Mouse (Mus musculus): ENCODE data around the gene Serpina3m.
"Not testable (repeated sequence)": the region's sequence is repeated elsewhere in the genome, so short reads cannot be mapped to it uniquely, and the experiment has no call there.

Gene Serpina3m

DNA sequence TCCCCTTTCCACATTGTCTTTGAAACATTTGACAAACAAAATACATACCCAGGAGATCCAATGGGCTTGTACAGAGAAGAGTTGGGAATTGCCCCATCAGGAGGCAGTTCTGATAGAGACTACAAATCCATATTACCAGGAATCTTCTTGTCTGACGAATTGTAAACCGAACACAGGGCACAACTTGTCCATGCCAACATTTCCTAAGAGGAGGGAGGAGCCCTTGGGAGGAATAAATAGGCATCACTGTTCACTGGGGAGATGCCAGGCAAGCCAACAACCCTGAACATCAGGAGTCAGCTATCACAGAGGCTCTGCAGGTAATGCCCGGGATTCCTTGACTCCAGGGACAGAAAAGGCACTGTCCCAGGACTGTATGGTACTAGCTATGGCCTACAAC, at the start of gene Serpina3m, which contains the start of gene Serpina3k:
TSS of gene Serpina3m (plus strand) at position 261 of the 400 bp plus-strand sequence.
TSS of gene Serpina3k (plus strand) at position 261 of the 400 bp plus-strand sequence.
- DNase-seq (ENCODE audit: low spot score): not testable (repeated sequence)

DNA sequence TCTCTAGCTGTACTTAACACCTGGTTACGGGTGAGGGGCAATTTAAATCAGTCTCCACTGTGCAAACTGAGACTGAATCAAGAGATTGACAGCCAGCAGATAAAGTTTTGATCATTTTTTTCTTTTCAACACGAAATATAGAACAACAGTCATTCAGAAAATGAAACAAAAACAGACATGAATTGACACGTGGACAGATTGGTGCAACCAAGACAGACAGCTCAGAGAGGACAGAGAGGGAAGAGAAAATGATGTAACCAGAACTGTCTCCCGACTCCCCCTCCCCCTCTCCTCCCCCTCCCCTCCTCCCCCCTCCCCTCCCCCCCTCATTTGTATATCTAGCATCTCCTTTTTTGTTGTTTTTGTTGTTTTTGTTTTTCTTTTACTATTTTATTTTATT, 48.4 kb upstream of the Serpina3m start:
- no peak for DNase-seq (ENCODE audit: low spot score)

DNA sequence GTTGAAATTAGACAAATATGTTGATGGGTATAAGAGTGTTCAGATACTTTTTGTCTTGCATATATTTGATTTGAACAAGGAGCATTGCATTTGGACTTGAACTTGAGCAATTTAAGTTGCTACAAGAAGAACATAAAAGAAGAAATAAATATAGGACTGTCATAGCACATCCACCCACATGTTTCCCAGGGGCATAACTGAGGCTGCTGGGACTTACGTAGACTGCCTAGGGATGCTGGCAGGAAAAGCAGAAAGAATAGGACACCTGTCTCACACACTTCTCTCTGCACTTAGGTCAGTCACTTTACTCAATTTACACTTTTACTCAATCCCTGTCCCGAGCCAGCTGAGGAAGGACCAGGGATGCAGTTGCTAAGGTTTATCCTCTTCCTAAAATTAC, 44.3 kb upstream of the Serpina3m start:
- no peak for DNase-seq (ENCODE audit: low spot score)

DNA sequence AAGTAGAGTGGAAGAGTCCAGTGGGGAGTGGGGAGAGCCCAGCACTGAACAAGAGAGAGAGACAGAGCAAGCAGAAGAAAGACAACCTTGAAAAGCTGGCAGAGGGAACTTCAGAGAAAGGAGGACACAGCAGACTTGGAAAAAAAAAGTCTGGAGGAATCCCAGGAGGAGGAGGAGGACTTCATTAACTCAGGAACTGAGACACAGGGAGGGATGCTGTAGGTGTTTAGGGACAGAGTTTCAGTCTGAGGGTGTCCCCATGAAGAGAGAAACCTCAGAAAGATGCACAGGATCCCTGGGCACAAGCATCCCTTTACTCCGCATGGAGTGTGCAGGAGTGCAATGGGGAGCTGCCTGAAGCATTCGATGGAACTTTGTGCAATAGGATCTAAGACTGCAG, 40.2 kb upstream of the Serpina3m start:
- no peak for DNase-seq (ENCODE audit: low spot score)

DNA sequence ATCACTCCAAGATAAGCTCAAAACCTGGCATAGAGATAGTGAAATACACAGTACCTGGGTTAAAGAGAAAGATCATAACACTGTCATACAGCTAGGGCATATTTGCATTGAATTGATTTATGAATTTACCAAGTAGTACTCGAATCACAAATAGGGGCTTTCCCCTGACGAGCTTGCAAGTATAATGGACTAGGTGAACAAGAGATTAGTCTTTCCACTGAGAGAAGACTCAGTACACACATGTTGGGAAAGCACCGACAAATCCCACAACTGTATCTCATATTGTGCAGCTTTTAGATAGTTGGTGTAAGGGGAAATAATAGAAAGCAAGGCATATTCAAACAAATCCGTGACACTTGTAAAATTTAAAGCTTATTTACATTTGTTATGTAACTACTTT, 32.3 kb upstream of the Serpina3m start:
- DNase-seq (ENCODE audit: low spot score): no peak

DNA sequence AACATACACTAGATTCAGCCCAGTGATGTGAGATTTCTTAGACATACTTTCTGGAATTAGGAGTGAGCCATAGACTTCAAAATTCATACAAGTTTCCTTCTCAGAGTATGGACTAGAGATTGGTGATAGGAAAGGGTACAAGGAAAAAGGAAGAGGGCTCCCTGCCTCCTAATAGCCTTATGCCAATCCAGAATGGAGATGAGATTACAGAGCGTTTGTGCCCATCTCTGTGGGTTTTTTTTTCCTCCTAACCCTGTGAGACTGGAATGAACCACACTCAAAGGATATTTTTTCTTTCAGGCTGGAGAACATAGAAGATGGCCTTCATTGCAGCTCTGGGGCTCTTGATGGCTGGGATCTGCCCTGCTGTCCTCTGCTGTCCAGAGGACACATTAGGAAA, 24.0 kb upstream of the Serpina3m start, which contains the start of gene Serpina3j:
TSS of gene Serpina3j (plus strand) at position 301 of the 400 bp plus-strand sequence.
- DNase-seq (ENCODE audit: low spot score): no peak

DNA sequence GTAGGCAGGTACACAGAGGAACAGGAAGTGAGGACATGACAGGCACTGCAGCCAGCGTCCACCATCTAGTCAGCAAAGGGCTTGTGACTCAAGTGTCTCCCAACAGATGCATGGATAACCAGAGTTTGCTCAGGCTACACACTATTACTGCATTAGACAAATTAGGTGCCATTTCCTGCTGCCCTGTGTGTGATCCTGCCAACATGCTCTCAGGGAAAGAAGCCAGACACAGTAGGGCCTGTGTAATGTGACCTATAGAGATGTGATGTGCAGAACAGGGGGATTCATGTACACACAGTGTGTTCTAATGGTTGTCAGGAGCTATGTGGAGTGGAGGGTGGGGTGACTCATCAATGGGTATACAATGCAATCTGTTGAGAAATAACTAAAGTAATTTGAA, 15.8 kb upstream of the Serpina3m start:
- DNase-seq (ENCODE audit: low spot score): no peak

DNA sequence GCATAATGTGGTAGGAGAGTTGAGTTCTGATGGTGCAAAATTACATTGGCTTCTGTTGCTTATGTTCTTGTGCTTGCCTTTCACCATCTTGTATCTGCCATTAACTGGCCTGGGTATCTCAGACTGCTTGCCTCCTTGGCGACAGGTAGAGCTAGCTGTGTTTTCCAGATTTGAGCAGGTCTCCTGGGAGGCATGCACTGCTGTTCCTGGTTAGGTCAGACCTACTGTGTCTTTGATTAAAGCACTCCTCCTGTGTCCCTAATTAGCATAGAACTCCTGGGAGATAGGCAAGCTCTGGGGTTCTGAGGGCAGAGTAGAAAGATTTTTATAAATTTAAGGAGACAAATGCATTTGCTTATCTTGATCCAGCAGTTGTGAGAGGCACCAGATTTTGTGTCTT, 6.6 kb upstream of the Serpina3m start:
- no peak for DNase-seq (ENCODE audit: low spot score)

DNA sequence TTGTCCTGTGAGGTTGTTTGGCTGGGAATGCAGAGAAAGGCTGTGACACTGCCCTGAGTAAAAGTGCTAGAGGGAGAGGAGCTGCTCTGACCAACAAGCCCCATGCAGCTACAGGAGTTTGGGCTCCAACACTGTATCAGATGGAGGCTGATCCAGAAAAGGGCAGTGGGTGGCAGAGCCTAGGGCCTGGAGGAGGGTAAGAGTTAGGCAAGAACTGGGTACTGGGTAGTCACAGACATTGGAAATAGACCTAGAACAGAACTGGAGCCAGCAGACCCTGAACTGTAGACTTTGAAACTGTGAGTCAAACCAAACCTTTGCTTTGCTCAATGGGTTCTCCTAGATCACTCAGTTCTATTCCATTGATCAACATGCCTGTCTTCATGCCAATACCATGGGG, 1.4 kb upstream of the Serpina3m start:
- not testable (repeated sequence) for DNase-seq (ENCODE audit: low spot score)

DNA sequence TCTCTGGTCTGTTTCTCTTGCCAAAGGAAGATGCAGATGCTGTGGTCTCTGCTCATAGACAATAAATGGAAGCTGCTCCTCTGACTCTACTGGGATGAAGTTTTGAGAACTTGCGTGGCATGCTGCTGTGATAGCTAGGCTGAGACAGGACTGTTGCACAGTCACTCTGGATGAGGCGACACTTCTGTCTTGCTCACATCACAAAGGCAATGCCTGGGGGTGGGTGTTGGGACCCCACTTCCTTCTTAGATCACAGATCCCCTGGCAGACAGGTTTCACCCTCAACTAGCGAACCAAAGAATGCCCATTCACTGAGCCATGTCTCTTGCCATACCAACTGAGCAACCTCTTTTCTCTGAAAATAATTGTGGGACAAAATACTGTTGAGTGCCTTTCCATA, 419 bp downstream of the Serpina3m start:
- DNase-seq (ENCODE audit: low spot score): no peak

DNA sequence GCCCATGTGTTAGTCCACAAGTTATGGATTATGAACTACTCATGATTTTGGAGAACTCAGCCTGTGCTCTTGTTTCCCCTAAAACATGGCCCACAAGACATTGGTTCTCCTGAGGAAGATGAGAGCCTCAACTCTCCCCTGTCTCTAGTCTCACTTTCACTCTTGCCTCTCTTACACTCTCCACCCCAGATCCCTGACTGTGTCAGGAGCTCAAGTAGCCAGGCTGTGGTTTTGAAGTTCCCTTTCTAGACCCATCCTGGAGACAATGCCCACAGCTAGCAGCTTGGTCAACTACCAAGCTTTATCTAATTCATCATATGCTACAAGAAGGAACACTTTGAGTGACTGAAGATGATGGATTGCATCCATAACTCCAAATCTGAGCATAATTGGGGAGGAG, 4.2 kb downstream of the Serpina3m start:
- not testable (repeated sequence) for DNase-seq (ENCODE audit: low spot score)

DNA sequence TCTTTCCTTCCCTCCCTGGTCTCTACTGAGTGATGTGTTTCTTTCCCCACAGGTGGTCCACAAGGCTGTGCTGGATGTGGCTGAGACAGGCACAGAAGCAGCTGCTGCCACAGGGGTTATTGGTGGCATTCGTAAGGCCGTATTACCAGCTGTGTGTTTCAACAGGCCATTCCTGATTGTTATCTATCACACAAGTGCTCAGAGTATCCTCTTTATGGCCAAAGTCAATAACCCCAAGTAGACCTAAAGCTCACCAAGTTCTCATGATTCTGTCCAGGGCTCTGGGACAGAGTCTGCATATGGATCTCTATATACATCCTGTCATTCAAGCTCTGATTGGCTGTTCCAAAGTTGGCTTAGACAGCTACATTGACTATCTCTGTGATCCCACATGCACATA, 6.9 kb downstream of the Serpina3m start:
- no peak for DNase-seq (ENCODE audit: low spot score)

DNA sequence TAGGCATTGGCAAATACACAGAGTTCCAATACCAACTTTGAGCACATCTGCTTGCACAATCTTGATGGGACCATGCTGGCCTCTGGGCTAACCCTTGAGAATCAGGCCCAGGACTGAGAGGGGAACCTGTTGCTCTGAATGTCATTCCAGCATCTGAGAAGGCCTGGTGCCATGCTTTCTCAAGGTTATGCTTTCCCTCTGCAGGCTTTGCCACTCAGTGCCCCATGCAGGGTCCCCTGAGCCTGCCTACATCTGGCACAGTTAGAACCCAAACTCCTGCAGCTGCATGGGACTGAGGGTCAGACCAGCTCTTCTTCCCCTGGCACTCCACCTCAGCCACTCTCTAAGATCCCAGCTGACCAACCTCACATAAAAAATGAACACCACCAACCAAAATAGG, 7.4 kb downstream of the Serpina3m start:
- DNase-seq (ENCODE audit: low spot score): no peak

DNA sequence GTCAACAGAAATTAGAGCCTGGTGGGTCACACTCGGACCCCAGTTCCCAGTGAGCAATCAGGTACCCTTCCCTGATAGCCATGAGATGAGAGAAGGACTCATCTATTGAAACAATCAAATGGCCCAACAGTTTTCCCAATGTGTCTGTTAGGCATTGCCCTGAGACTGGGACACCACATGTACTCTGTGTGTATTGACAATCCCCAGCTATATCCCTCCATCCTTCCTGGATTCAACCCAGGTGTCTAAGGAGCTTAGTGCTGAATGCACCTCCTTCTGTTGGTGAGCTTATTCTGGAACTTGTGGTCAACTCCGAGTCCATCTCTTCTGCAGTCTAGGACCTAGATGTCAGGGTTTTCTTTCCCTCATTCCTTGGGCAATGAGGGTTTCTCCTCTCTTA, 8.8 kb downstream of the Serpina3m start:
- no peak for DNase-seq (ENCODE audit: low spot score)

DNA sequence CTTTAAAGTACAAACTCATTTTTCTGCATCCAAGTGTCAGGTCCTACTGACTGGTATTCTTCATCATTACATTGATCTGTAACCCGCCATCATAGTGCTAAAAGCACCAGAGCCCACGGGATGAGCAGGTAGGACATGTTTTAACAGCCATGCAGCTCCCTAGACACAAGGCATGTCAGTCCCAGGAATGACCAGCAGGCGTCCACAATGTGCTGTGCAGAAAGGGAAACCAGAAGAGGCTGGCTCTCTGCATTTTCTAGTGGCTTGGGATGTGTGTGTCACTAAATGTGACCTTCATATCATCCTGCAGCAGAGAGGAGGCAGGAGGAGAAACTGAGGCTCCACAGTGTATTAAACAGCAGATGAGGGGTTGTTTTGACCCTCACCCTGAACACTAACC, 13.5 kb downstream of the Serpina3m start:
- DNase-seq (ENCODE audit: low spot score): peak; percentile 65

DNA sequence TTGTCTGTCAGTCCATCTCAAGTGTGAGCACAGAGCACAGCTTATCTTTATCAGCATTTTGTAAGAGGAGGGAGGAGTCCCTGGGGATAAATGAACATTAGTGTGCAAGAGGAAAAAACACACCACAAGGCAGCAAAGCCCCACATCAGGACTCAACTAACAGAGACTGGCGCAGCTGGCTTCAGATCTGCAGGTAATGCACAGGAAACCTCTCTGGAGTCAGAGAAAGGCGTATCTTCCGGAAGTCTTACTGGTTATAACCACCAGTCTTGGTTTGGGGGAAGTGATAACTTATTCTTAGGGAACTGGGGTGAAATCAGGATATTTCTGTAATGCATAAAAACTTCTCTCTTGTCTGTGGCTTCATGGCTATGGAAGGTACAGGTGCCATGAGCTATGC, 17.7 kb downstream of the Serpina3m start:
- DNase-seq (ENCODE audit: low spot score): no peak

DNA sequence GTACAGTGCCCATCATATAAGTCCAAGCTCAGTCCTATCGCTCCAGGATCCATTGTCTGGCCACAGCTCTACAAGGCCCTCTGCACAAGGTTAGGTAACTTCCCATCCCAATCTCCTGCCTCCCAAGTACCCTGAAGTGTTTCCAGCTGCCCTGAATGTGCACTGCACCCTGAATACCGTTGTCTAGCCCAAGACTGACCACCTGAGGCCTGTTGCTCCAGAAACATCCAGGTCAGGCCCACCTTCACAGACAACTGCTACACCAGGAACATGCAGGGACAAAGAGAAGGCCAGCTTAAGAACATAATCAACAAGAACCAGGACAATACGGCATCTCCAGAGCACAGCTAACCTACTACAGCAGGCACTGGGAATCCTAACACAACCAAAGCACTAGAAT, 31.7 kb downstream of the Serpina3m start:
- no peak for DNase-seq (ENCODE audit: low spot score)

DNA sequence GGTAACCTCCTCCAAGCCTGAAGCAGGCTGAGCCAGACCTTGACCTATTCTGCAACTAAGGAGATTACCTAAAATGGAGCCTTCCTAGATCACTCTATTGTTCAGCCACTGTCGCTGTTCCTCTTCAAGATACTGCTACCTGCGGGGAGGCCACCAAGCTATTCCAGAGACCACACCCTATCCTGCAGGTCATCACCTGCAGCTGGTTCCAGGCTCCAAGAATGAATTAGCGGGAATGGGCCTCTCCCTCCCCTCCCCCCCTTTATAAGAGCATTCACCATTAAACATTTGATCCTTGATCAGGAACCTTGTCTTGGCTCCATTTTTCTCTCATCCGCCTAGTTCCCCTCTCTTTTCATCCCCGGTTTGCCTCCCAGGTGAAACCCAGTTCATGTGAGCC, 38.9 kb downstream of the Serpina3m start:
- not testable (repeated sequence) for DNase-seq (ENCODE audit: low spot score)

DNA sequence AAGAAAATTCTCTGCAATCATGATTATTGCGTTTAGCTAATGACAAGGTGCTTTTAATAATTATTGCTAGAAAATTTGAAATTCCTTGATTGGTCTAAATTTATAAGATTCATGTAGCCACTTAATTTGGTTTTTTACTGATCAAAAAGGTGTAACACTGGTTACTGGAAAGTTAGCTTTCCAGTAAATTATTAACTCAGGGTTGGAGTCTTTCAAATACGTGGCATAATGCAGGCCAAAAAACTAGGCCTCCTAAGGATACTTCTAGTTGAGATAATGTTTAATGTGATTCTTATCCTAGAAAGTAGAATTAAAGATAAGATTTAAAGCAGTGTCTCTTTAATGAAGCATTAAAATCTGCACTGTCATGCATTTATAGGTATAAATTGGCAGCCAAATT, 40.1 kb downstream of the Serpina3m start:
- not testable (repeated sequence) for DNase-seq (ENCODE audit: low spot score)

DNA sequence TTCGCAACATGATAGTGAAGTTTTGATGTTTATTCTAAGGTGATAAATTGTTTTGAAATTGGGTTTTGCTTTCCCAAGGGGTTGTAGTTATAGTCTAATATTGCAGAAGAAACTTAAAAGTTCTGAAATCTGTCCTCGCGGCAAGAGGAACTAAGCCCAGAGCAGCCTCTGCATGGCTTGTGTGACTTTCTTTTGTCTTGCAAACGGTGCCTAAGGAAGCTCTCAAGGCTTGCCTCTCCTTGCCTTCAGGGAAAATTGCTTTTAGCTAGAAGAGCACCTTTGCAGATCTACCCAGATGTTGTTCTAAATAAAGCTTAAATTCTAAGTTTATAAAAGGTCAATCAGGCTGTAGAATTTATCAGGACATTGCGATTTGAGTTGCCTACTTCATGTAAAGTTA, 40.5 kb downstream of the Serpina3m start:
- not testable (repeated sequence) for DNase-seq (ENCODE audit: low spot score)

DNA sequence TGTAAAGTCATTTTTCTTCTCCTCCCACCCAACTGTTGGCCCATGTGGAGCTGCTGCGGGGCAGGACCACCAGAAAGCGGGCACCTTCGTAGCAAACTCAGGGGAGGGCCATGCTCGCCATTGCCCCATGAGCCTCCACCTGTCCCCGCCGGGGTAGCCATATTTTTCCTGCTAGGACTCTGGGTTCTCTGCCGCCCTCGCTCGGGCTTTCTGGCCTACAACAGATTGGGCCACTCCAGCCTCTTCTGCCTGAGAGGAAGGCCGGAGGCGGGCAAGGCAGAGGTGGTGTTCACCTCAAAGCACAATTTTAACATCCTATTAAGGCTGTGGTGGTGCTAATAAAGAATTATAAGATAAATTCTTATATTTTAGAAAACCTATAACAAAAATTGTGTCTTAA, 41.6 kb downstream of the Serpina3m start:
- no peak for DNase-seq (ENCODE audit: low spot score)

DNA sequence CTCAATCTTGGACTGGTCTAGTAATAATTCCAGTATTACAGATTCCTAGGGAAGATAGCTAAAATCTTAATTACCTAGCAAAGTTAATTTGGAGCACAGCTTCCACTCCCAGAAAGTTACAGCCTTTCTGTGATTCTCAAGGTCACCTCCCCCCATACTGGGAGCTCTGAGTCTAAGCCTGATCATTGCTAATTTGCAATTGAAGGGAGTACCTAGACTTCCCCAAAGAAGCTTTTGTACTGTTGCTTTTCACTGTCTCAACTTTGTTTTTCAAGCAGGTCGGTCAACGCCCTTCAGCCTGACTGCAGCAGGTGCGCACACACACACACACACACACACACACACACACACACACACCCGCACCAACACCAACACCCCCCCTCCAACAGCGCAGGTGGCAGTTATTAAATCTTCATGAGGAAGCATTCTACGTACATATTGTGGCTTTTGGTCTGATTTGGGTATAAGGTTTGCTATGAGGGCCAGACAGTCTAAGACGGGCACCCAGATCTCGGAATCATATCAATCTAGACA, 42.9 kb downstream of the Serpina3m start:
- not testable (repeated sequence) for DNase-seq (ENCODE audit: low spot score)

DNA sequence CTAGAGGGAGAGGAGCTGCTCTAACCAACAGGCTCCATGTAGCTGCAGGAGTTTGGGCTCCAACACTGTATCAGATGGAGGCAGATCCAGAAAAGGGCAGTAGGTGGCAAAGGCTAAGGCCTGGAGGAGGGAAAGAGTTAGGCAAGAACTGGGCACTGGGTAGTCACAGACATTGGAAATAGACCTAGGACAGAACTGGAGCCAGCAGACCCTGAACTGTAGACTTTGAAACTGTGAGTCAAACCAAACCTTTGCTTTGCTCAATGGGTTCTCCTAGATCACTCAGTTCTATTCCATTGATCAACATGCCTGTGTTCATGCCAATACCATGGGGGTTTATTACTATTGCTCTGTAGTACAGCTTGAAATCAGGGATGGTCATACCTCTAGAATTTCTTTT, 47.7 kb downstream of the Serpina3m start:
- not testable (repeated sequence) for DNase-seq (ENCODE audit: low spot score)

DNA sequence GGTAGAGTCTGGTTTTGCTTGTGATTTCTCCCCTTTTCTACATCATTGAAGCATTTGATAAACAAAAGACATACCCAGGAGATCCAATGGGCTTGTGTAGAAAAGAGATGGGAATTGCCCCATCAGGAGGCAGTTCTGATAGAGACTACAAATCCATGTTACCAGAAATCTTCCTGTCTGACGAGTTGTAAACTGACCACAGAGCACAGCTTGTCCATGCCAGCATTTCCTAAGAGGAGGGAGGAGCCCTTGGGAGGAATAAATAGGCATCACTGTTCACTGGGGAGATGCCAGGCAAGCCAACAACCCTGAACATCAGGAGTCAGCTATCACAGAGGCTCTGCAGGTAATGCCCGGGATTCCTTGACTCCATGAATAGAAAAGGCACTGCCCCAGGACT, 48.6 kb downstream of the Serpina3m start:
- DNase-seq (ENCODE audit: low spot score): not testable (repeated sequence)

DNA sequence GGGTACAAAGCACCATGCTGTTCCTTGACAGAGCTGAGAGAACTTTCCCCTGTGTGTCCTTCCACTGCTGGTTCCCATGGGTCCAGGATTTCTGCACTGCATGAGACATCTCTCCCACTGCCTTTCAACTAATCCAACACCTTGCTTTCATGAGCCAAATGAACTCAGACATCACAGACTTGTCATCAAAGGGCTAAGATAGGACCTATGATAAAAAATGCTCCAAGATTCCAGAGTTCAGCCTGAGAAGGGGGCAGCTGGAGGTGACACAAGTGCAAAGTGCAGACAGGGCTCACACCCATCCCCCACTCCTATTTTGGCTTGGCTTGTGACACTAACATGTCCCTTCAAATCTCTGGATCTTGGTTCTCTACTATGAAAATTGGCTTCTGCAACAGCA, 50.2 kb downstream of the Serpina3m start:
- no peak for DNase-seq (ENCODE audit: low spot score)

Data from layer of hippocampus, adult 11-12 months (tissue).